Mouse (Mus musculus) midbrain, embryonic 11.5 days (tissue): Measurements from ENCODE around the gene Ghdc. TPM values are rescaled to one million over a fixed set of nuclear protein-coding genes. Genes with fewer than 3 reads are reported as not detected.

Source experiments
- ATAC-seq: fragments of 200-750 bp; cut with Nextera tagmentation; 2 replicates; pipeline ENCODE4 v1.8.0; 2017; ENCODE audit warnings: moderate TSS enrichment, moderate library complexity; ENCODE audit not compliant: low FRiP score
- DNase-seq: peaks from one replicate; pipeline ENCODE4 v3.0.0; 2015; ENCODE audit warnings: low spot score; ENCODE audit errors: missing footprints
- H3K27ac ChIP-seq: fragments of 300-500 bp; sonication (generic); 2 replicates; pipeline ENCODE4 v1.5.1; 2014; ENCODE audit warnings: low read depth, low read length
- H3K27me3 ChIP-seq: fragments of 300-500 bp; sonication (generic); 2 replicates; pipeline ENCODE4 v1.6.1; 2014; ENCODE audit warnings: mild to moderate bottlenecking, low read length, moderate library complexity, mixed read lengths; ENCODE audit not compliant: control insufficient read depth, insufficient read depth
- H3K36me3 ChIP-seq: fragments of 300-500 bp; sonication (generic); 2 replicates; pipeline ENCODE4 v1.6.1; 2014; ENCODE audit warnings: mild to moderate bottlenecking, low read length, moderate library complexity, mixed read lengths; ENCODE audit not compliant: control insufficient read depth, insufficient read depth
- H3K4me1 ChIP-seq: fragments of 300-500 bp; sonication (generic); 2 replicates; pipeline ENCODE4 v1.6.1; 2014; ENCODE audit warnings: low read length; ENCODE audit not compliant: control insufficient read depth, insufficient read depth
- H3K4me2 ChIP-seq: fragments of 300-500 bp; sonication (generic); 2 replicates; pipeline ENCODE4 v1.6.1; 2014; ENCODE audit warnings: mild to moderate bottlenecking, moderate library complexity
- H3K4me3 ChIP-seq: fragments of 300-500 bp; sonication (generic); 2 replicates; pipeline ENCODE4 v1.5.1; 2014; ENCODE audit warnings: low read depth, low read length
- H3K9ac ChIP-seq: fragments of 300-500 bp; sonication (generic); 2 replicates; pipeline ENCODE4 v1.6.1; 2014; ENCODE audit warnings: low read length
- H3K9me3 ChIP-seq: fragments of 300-500 bp; sonication (generic); 2 replicates; pipeline ENCODE4 v1.6.1; 2016; ENCODE audit warnings: low read length; ENCODE audit not compliant: control insufficient read depth
- WGBS: fragments of 180-500 bp; shearing (Covaris S2); extraction: QIAGEN DNeasy Blood & Tissue Kit; methylation state at CpG from one replicate; pipeline ENCODE4 v1.1.7; 2014; 5-methylcytosine and 5-hydroxymethylcytosine counted together
- polyA plus RNA-seq: library from polyadenylated mRNA; unstranded; fragments of >200 nt; fragmentation: Nextera tagmentation; extraction: Ambion mirVana; gene quantifications from 2 replicates; pipeline ENCODE4 v1.2.1, GENCODE M21; 2014

Ghdc gene
- polyA plus RNA-seq: 1.3 and 1.7 TPM in 2 replicates

GRCm38 (mm10) chr11:100770646-100771408, at the start of gene Ghdc:
Gene Ghdc, minus strand, starts transcription at chr11:100770957.
- Histone ChIP-seq H3K9ac (peak within 1 kb of the TSS; percentile 38), H3K9me3 (no peaks in the 10 kb centered on the region), H3K4me2 (peak within 1 kb of the TSS; percentile 41), H3K27ac (no peak within 1 kb of the TSS), H3K36me3 (no peaks in the 10 kb centered on the region), H3K27me3 (no peaks in the 10 kb centered on the region), H3K4me1 (no peaks in the 10 kb centered on the region), H3K4me3 (peak within 1 kb of the TSS; percentile 32)
- WGBS: 29% methylated on average over 17 of the region's 17 CpGs
- ATAC-seq: no peak
- peak; percentile 91 for DNase-seq

DNA sequence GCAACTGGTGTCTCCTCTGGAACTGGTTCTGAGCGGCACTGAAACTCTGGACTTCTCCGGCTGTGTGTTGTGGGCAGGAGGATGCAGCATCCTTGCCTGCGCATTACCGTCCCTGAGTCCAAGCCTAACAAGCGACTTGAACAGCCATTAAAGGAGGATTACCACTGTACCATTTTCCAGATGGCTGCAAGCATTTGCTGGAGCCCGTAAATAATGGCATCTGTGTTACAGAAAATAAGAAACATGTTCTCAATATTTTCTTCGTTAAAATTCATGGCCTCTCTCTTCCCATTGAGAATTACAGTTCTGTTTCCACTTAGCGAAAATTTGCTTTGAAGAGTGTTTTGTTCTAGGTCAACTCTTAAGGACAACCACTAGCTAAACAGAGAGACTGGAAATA, 49.3 kb upstream of the Ghdc start:
- no peaks in the 10 kb centered on the region for H3K4me1 ChIP-seq
- no peak overlapping the region for H3K4me2 ChIP-seq
- no peak overlapping the region for H3K27ac ChIP-seq
- 87% methylated on average over 8 of the region's 8 CpGs for WGBS
- no peak overlapping the region for H3K9ac ChIP-seq
- ATAC-seq: no peak
- H3K9me3 ChIP-seq: no peaks in the 10 kb centered on the region
- no peak for DNase-seq
- no peaks in the 10 kb centered on the region for H3K27me3 ChIP-seq
- H3K36me3 ChIP-seq: no peaks in the 10 kb centered on the region
- H3K4me3 ChIP-seq: no peak overlapping the region

GRCm38 (mm10) chr11:100819626-100820025, 48.9 kb upstream of the Ghdc start:
- no peaks in the 10 kb centered on the region for H3K36me3 ChIP-seq
- H3K27ac ChIP-seq: no peak overlapping the region
- H3K4me3 ChIP-seq: no peak overlapping the region
- ATAC-seq (no peak), DNase-seq (no peak)
- no peaks in the 10 kb centered on the region for H3K4me1 ChIP-seq
- H3K9ac ChIP-seq: no peak overlapping the region
- H3K4me2 ChIP-seq: no peak overlapping the region
- H3K9me3 ChIP-seq: no peaks in the 10 kb centered on the region
- 90% methylated on average over 16 of the region's 16 CpGs for WGBS
- no peaks in the 10 kb centered on the region for H3K27me3 ChIP-seq

DNA sequence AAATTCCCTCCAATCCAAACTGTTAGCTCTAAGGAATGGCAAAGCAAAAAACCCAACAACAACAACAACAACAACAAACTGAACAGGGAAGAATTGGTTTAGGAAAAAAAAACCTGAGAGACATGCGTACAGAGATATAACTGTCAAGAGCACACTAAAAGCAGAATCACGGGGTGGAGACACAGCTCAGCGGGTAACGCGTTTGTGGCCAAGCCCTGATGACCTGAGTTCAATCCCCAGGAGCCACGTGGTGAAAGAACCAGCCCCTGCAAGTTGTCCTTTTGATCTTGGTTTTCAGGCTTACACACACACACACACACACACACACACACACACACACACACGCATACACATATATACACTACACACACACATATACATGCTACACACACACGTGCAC, 48.3 kb upstream of the Ghdc start:
- no peaks in the 10 kb centered on the region for H3K36me3 ChIP-seq
- no peaks in the 10 kb centered on the region for H3K4me1 ChIP-seq
- H3K4me3 ChIP-seq: no peak overlapping the region
- H3K9ac ChIP-seq: no peak overlapping the region
- no peak overlapping the region for H3K27ac ChIP-seq
- no peaks in the 10 kb centered on the region for H3K9me3 ChIP-seq
- 84% methylated on average over 8 of the region's 8 CpGs for WGBS
- H3K27me3 ChIP-seq: no peaks in the 10 kb centered on the region
- DNase-seq (no peak), ATAC-seq (no peak)
- no peak overlapping the region for H3K4me2 ChIP-seq

DNA sequence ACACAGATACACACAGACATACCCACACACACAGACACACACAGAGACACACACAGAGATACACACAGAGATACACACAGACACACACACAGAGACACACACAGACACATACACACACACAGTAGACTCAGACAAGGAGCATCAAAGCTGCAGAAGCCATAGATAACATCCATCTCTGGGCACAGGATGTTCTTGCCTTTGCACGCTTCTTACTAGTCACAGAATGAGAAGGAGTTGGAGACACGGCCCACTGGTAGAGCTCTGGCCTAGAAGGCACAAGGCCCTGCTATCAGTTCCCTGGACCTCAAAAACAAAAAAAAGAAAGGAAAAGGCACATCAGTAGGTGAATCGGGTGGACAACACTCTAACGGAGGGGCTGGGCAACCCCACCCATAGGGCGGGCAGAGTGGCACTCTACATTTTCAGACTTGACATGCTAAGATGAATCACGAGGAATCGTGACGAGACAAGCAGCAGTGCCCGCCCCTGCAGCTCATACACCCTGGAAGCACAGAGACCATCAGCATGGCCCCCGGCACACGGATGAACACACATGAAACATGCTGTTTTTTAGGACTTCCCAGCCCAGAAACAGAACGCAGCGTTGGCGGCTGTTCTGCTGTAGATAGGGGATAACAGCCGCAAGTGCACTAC, 47.7 kb upstream of the Ghdc start:
- 92% methylated on average over 15 of the region's 15 CpGs for WGBS
- H3K9me3 ChIP-seq: no peaks in the 10 kb centered on the region
- H3K9ac ChIP-seq: no peak overlapping the region
- no peak overlapping the region for H3K27ac ChIP-seq
- H3K4me1 ChIP-seq: no peaks in the 10 kb centered on the region
- DNase-seq: no peak
- H3K36me3 ChIP-seq: no peaks in the 10 kb centered on the region
- no peaks in the 10 kb centered on the region for H3K27me3 ChIP-seq
- H3K4me3 ChIP-seq: no peak overlapping the region
- no peak for ATAC-seq
- H3K4me2 ChIP-seq: no peak overlapping the region

- Histone ChIP-seq H3K9me3 (no peaks in the 10 kb centered on the region), H3K4me2 (no peak overlapping the region), H3K27ac (no peak overlapping the region), H3K36me3 (no peaks in the 10 kb centered on the region), H3K9ac (no peak overlapping the region), H3K27me3 (no peaks in the 10 kb centered on the region), H3K4me3 (no peak overlapping the region), H3K4me1 (no peaks in the 10 kb centered on the region)
- 89% methylated on average over 9 of the region's 9 CpGs for WGBS
- no peak for ATAC-seq
- no peak for DNase-seq
Measured at GRCm38 (mm10) chr11:100817311-100817710, 46.6 kb upstream of the Ghdc start.

DNA sequence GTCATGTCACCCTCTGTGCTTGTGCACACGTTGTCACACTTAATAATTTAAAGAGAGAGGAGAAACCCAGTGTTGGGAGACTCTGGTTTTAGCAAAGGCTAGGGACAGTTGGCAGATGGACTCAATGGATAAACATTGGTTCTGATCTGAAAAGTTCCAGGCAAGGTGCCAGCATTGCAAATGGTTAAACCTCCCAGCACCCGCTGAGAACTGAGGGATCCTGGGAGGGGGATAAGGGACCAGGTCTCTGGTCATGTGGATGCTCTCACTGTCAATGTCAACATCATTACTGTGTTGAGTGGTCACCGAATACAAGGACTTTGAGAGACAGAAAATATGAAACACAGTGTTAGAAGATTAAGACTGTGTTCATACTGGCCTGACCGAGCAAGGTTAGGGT, 46.0 kb upstream of the Ghdc start:
- H3K36me3 ChIP-seq: no peaks in the 10 kb centered on the region
- no peak for DNase-seq
- ATAC-seq: no peak
- H3K4me2 ChIP-seq: no peak overlapping the region
- H3K27me3 ChIP-seq: no peaks in the 10 kb centered on the region
- H3K4me1 ChIP-seq: no peaks in the 10 kb centered on the region
- 87% methylated on average over 4 of the region's 4 CpGs for WGBS
- H3K9me3 ChIP-seq: no peaks in the 10 kb centered on the region
- H3K9ac ChIP-seq: no peak overlapping the region
- no peak overlapping the region for H3K4me3 ChIP-seq
- no peak overlapping the region for H3K27ac ChIP-seq

DNA sequence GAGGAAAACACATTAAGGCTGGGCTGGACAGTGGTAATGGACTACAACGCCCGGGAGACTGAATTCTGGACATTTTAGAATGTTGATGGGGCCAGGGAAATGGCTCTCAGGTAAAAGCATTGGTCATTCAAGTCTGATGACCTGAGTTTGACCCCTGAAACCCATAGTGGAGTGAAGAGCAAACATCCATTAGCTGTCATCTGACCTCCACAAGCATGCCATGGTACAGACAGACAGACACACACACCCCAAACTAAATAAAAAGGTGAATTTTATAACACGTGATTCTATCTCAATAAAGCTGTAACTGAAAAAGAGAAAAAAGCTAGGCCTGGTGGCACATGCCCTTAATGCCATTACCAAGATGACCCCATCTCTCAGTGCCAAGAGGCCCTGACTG, 45.6 kb upstream of the Ghdc start:
- no peak for DNase-seq
- no peak for ATAC-seq
- Histone ChIP-seq H3K9ac (no peak overlapping the region), H3K27me3 (no peaks in the 10 kb centered on the region), H3K9me3 (no peaks in the 10 kb centered on the region), H3K36me3 (no peaks in the 10 kb centered on the region), H3K4me3 (no peak overlapping the region), H3K27ac (no peak overlapping the region), H3K4me1 (no peaks in the 10 kb centered on the region), H3K4me2 (no peak overlapping the region)
- WGBS: 88% methylated on average over 3 of the region's 3 CpGs

DNA sequence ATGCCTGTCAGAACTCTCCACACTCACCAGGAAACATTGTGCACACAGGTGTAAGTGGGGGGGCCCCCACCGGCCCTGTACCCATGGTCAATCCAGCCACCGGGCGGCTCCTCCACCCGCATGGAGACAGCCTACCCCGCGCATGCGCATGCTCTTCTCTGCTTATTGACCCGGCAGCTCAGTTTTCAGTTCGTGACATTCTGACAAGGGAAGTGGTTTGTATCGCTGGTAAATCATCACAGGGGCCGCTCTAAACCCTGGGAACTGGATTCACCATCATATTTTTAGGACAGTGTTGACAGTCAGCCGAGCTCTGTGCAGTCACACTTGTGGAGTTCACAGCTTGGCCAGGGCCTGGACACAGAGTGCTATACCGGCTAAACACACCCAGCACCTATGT, 43.7 kb upstream of the Ghdc start:
- H3K4me3 ChIP-seq: no peak overlapping the region
- 81% methylated on average over 13 of the region's 13 CpGs for WGBS
- H3K4me1 ChIP-seq: no peaks in the 10 kb centered on the region
- ATAC-seq: no peak
- no peaks in the 10 kb centered on the region for H3K36me3 ChIP-seq
- H3K9me3 ChIP-seq: no peaks in the 10 kb centered on the region
- DNase-seq: no peak
- no peaks in the 10 kb centered on the region for H3K27me3 ChIP-seq
- no peak overlapping the region for H3K27ac ChIP-seq
- H3K4me2 ChIP-seq: no peak overlapping the region
- H3K9ac ChIP-seq: no peak overlapping the region
